Mouse (Mus musculus) spleen, adult 2 months (tissue): ENCODE measurements around the gene Camk2b. TPM values are rescaled to one million over a fixed set of nuclear protein-coding genes. Genes with fewer than 3 reads are reported as not detected.
A peak's percentile ranks its signal among the peaks of the same experiment; 100 is the strongest.

ENCODE experiments used
- DNase-seq, 2 experiments: peaks; one replicate each; pipeline versions ENCODE4 v3.0.0 to v3.0.0-alpha.2; 2012 to 2021; ENCODE audit warnings: low spot score in 2 of 2, low read depth in 1 of 2
- H3K27ac ChIP-seq: fragments of 200-500 bp; 2 replicates; pipeline ENCODE4 v1.5.1; 2012; ENCODE audit warnings: low read length, inconsistent platforms; ENCODE audit not compliant: insufficient read depth
- H3K27me3 ChIP-seq: fragments of 200-500 bp; 2 replicates; pipeline ENCODE4 v1.6.1; 2012; ENCODE audit warnings: mild to moderate bottlenecking, moderate library complexity, low read length, inconsistent platforms; ENCODE audit not compliant: control insufficient read depth, insufficient read depth
- H3K36me3 ChIP-seq: fragments of 200-500 bp; 2 replicates; pipeline ENCODE4 v1.6.1; 2012; ENCODE audit warnings: mild to moderate bottlenecking, low read length, inconsistent platforms; ENCODE audit not compliant: control insufficient read depth, insufficient read depth
- H3K4me1 ChIP-seq: fragments of 200-500 bp; 2 replicates; pipeline ENCODE4 v1.6.1; 2011; ENCODE audit warnings: inconsistent platforms; ENCODE audit not compliant: control insufficient read depth, insufficient read depth, insufficient read length
- H3K4me3 ChIP-seq: fragments of 200-500 bp; 2 replicates; pipeline ENCODE4 v1.5.1; 2011; ENCODE audit warnings: mild to moderate bottlenecking, inconsistent platforms; ENCODE audit not compliant: insufficient read depth, insufficient read length; ENCODE audit errors: extremely low read depth
- CTCF ChIP-seq: fragments of 200-500 bp; IDR thresholded peaks from 2 replicates; pipeline ENCODE4 v1.5.1; 2011; ENCODE audit warnings: mild to moderate bottlenecking, inconsistent platforms; ENCODE audit not compliant: insufficient read depth, insufficient read length, insufficient replicate concordance; ENCODE audit errors: extremely low read depth
- POLR2A ChIP-seq: fragments of 200-500 bp; IDR thresholded peaks from 2 replicates; pipeline ENCODE4 v1.6.1; 2011; ENCODE audit warnings: low read depth, low read length, inconsistent platforms
- WGBS: fragments of 180-500 bp; shearing (Covaris S2); methylation state at CpG from one replicate; pipeline ENCODE4 v1.1.7; 2018; 5-methylcytosine and 5-hydroxymethylcytosine counted together
- polyA plus RNA-seq: library from polyadenylated mRNA; depleted of rRNA; stranded (reverse); fragments of >200 nt; gene quantifications from 2 replicates; pipeline ENCODE4 v1.2.3, GENCODE M21; 2012

The Camk2b gene
- polyA plus RNA-seq, 1 experiment, result 7.8 TPM

GRCm38 (mm10) chr11:6033801-6034200, 32.4 kb downstream of the Camk2b start:
- Histone ChIP-seq H3K27ac (no peak overlapping the region), H3K36me3 (no peaks in the 10 kb centered on the region), H3K27me3 (no peaks in the 10 kb centered on the region), H3K4me1 (no peaks in the 10 kb centered on the region), H3K4me3 (no peak overlapping the region)
- 85% methylated on average over 5 of the region's 5 CpGs for WGBS
- TF ChIP-seq POLR2A (no peak), CTCF (no peak)
- no peak for DNase-seq

- Histone ChIP-seq H3K27me3 (no peaks in the 10 kb centered on the region), H3K4me3 (no peak overlapping the region), H3K27ac (no peak overlapping the region), H3K4me1 (no peaks in the 10 kb centered on the region), H3K36me3 (no peaks in the 10 kb centered on the region)
- 58% methylated on average over 3 of the region's 3 CpGs for WGBS
- no peak for TF ChIP-seq POLR2A
- TF ChIP-seq CTCF, result peak; percentile 68; the same call in 1 of the 2 replicates
- peak; percentile 41 to 69 for DNase-seq
These were observed 33.0 kb downstream of the Camk2b start for GRCm38 (mm10) chr11:6033147-6033546.

- TF ChIP-seq POLR2A (no peak), CTCF (no peak)
- 83% methylated on average over 6 of the region's 6 CpGs for WGBS
- Histone ChIP-seq H3K36me3 (no peaks in the 10 kb centered on the region), H3K4me1 (no peaks in the 10 kb centered on the region), H3K4me3 (no peak overlapping the region), H3K27ac (no peak overlapping the region), H3K27me3 (no peaks in the 10 kb centered on the region)
- DNase-seq, result no peak
These were observed 35.5 kb downstream of the Camk2b start for GRCm38 (mm10) chr11:6030650-6031049.

- no peaks in the 10 kb centered on the region for H3K27me3 ChIP-seq
- H3K4me1 ChIP-seq, result no peaks in the 10 kb centered on the region
- no peak for DNase-seq
- no peaks in the 10 kb centered on the region for H3K36me3 ChIP-seq
- H3K4me3 ChIP-seq, result no peak overlapping the region
- 80% methylated on average over 3 of the region's 3 CpGs for WGBS
- TF ChIP-seq CTCF, result no peak
- TF ChIP-seq POLR2A, result no peak
- no peak overlapping the region for H3K27ac ChIP-seq
These were observed 36.4 kb downstream of the Camk2b start for GRCm38 (mm10) chr11:6029790-6030189.

- Histone ChIP-seq H3K27ac (no peak overlapping the region), H3K27me3 (no peaks in the 10 kb centered on the region), H3K36me3 (no peaks in the 10 kb centered on the region), H3K4me1 (no peaks in the 10 kb centered on the region), H3K4me3 (no peak overlapping the region)
- TF ChIP-seq CTCF (no peak), POLR2A (no peak)
- 91% methylated on average over 7 of the region's 7 CpGs for WGBS
- no peak for DNase-seq
These were observed 37.3 kb downstream of the Camk2b start for GRCm38 (mm10) chr11:6028911-6029310.

GRCm38 (mm10) chr11:6026361-6026760, 39.8 kb downstream of the Camk2b start:
- 37% methylated on average over 1 of the region's 1 CpGs for WGBS
- Histone ChIP-seq H3K4me3 (no peak overlapping the region), H3K36me3 (no peaks in the 10 kb centered on the region), H3K27me3 (no peaks in the 10 kb centered on the region), H3K4me1 (no peaks in the 10 kb centered on the region), H3K27ac (no peak overlapping the region)
- peak; percentile 81; the same call in 1 of the 2 replicates for TF ChIP-seq CTCF
- no peak for TF ChIP-seq POLR2A
- DNase-seq, result peak; percentile 26 to 54

GRCm38 (mm10) chr11:6024923-6025652, 41.1 kb downstream of the Camk2b start:
- TF ChIP-seq CTCF (no peak), POLR2A (no peak)
- H3K36me3 ChIP-seq, result no peaks in the 10 kb centered on the region
- peaks cover 2% of the 10 kb centered on the region; the same call in 1 of the 2 replicates for H3K4me1 ChIP-seq
- no peaks in the 10 kb centered on the region for H3K27me3 ChIP-seq
- H3K27ac ChIP-seq, result no peak overlapping the region
- WGBS, result 91% methylated on average over 12 of the region's 12 CpGs
- no peak for DNase-seq
- H3K4me3 ChIP-seq, result no peak overlapping the region
